Mouse (Mus musculus): ENCODE measurements around the gene Lonp2. TPM values are rescaled to one million over a fixed set of nuclear protein-coding genes. Genes with fewer than 3 reads are reported as not detected.

Gene Lonp2
- 51.0 and 51.4 TPM in 2 replicates for polyA plus RNA-seq (2014; fragmentation: Nextera tagmentation; extraction: Ambion mirVana)

- Histone ChIP-seq H3K27me3 (ENCODE audit: control insufficient read depth, insufficient read depth, low read length) (no peaks in the 10 kb centered on the region), H3K9ac (ENCODE audit: low read length) (peak within 1 kb of the TSS; percentile 70), H3K27ac (replicated peaks; ENCODE audit: low read depth, low read length) (peak within 1 kb of the TSS; percentile 42; the same call in 1 of the 2 replicates), H3K4me2 (ENCODE audit: low read depth, severe bottlenecking) (peak within 1 kb of the TSS; percentile 75), H3K9me3 (ENCODE audit: control insufficient read depth, low read length) (no peaks in the 10 kb centered on the region), H3K4me3 (ENCODE audit: low read depth, low read length) (peak within 1 kb of the TSS; percentile 82), H3K36me3 (ENCODE audit: control insufficient read depth, insufficient read depth, low read length) (no peaks in the 10 kb centered on the region), H3K4me1 (ENCODE audit: control insufficient read depth, insufficient read depth, low read length) (0 out of 2 replicates have a peak, but pooled peaks cover 3% of the 10 kb centered on the region)
- peak; percentile 98 for DNase-seq (ENCODE audit: low spot score)
- 1% methylated on average over 62 of the region's 62 CpGs for WGBS
- peak; percentile 99 for ATAC-seq (ENCODE audit: insufficient number of reproducible peaks, low FRiP score, low TSS enrichment, low read depth)
These were observed at the start of gene Lonp2 for GRCm38 (mm10) chr8:86623911-86624731. Lonp2 (plus strand) TSS chr8:86624043.

- ATAC-seq (ENCODE audit: insufficient number of reproducible peaks, low FRiP score, low TSS enrichment, low read depth), result no peak
- no peak overlapping the region for H3K4me3 ChIP-seq (ENCODE audit: low read depth, low read length)
- H3K9me3 ChIP-seq (ENCODE audit: control insufficient read depth, low read length), result no peaks in the 10 kb centered on the region
- no peaks in the 10 kb centered on the region for H3K4me1 ChIP-seq (ENCODE audit: control insufficient read depth, insufficient read depth, low read length)
- no peaks in the 10 kb centered on the region for H3K27me3 ChIP-seq (ENCODE audit: control insufficient read depth, insufficient read depth, low read length)
- 79% methylated on average over 8 of the region's 8 CpGs for WGBS
- H3K9ac ChIP-seq (ENCODE audit: low read length), result no peak overlapping the region
- no peak overlapping the region for H3K4me2 ChIP-seq (ENCODE audit: low read depth, severe bottlenecking)
- DNase-seq (ENCODE audit: low spot score), result no peak
- no peaks in the 10 kb centered on the region for H3K36me3 ChIP-seq (ENCODE audit: control insufficient read depth, insufficient read depth, low read length)
- no peak overlapping the region for H3K27ac ChIP-seq (replicated peaks; ENCODE audit: low read depth, low read length)
These were observed 46.3 kb upstream of the Lonp2 start for GRCm38 (mm10) chr8:86577547-86577946.

GRCm38 (mm10) chr8:86578076-86578475, 45.8 kb upstream of the Lonp2 start:
- Histone ChIP-seq H3K27me3 (ENCODE audit: control insufficient read depth, insufficient read depth, low read length) (no peaks in the 10 kb centered on the region), H3K36me3 (ENCODE audit: control insufficient read depth, insufficient read depth, low read length) (no peaks in the 10 kb centered on the region), H3K9me3 (ENCODE audit: control insufficient read depth, low read length) (no peaks in the 10 kb centered on the region), H3K4me1 (ENCODE audit: control insufficient read depth, insufficient read depth, low read length) (no peaks in the 10 kb centered on the region), H3K4me2 (ENCODE audit: low read depth, severe bottlenecking) (no peak overlapping the region), H3K9ac (ENCODE audit: low read length) (no peak overlapping the region), H3K4me3 (ENCODE audit: low read depth, low read length) (no peak overlapping the region), H3K27ac (replicated peaks; ENCODE audit: low read depth, low read length) (no peak overlapping the region)
- no peak for DNase-seq (ENCODE audit: low spot score)
- ATAC-seq (ENCODE audit: insufficient number of reproducible peaks, low FRiP score, low TSS enrichment, low read depth), result no peak
- WGBS, result 44% methylated on average over 9 of the region's 9 CpGs

GRCm38 (mm10) chr8:86578693-86579092, 45.1 kb upstream of the Lonp2 start:
- H3K4me2 ChIP-seq (ENCODE audit: low read depth, severe bottlenecking), result no peak overlapping the region
- H3K9ac ChIP-seq (ENCODE audit: low read length), result no peak overlapping the region
- no peak overlapping the region for H3K27ac ChIP-seq (replicated peaks; ENCODE audit: low read depth, low read length)
- H3K4me3 ChIP-seq (ENCODE audit: low read depth, low read length), result no peak overlapping the region
- no peaks in the 10 kb centered on the region for H3K27me3 ChIP-seq (ENCODE audit: control insufficient read depth, insufficient read depth, low read length)
- no peak for ATAC-seq (ENCODE audit: insufficient number of reproducible peaks, low FRiP score, low TSS enrichment, low read depth)
- no peaks in the 10 kb centered on the region for H3K36me3 ChIP-seq (ENCODE audit: control insufficient read depth, insufficient read depth, low read length)
- 91% methylated on average over 8 of the region's 8 CpGs for WGBS
- no peak for DNase-seq (ENCODE audit: low spot score)
- no peaks in the 10 kb centered on the region for H3K9me3 ChIP-seq (ENCODE audit: control insufficient read depth, low read length)
- H3K4me1 ChIP-seq (ENCODE audit: control insufficient read depth, insufficient read depth, low read length), result no peaks in the 10 kb centered on the region

- no peak for ATAC-seq (ENCODE audit: insufficient number of reproducible peaks, low FRiP score, low TSS enrichment, low read depth)
- no peaks in the 10 kb centered on the region for H3K27me3 ChIP-seq (ENCODE audit: control insufficient read depth, insufficient read depth, low read length)
- no peak within 1 kb of the TSS for H3K9ac ChIP-seq (ENCODE audit: low read length)
- no peaks in the 10 kb centered on the region for H3K4me1 ChIP-seq (ENCODE audit: control insufficient read depth, insufficient read depth, low read length)
- no peak within 1 kb of the TSS for H3K4me3 ChIP-seq (ENCODE audit: low read depth, low read length)
- DNase-seq (ENCODE audit: low spot score), result no peak
- no peaks in the 10 kb centered on the region for H3K9me3 ChIP-seq (ENCODE audit: control insufficient read depth, low read length)
- H3K4me2 ChIP-seq (ENCODE audit: low read depth, severe bottlenecking), result no peak within 1 kb of the TSS
- H3K27ac ChIP-seq (replicated peaks; ENCODE audit: low read depth, low read length), result no peak within 1 kb of the TSS
- no peaks in the 10 kb centered on the region for H3K36me3 ChIP-seq (ENCODE audit: control insufficient read depth, insufficient read depth, low read length)
These were observed 43.4 kb upstream of the Lonp2 start, which contains the start of gene Abcc12 for GRCm38 (mm10) chr8:86580458-86580857. Abcc12 (minus strand) TSS chr8:86580686.

GRCm38 (mm10) chr8:86581921-86582331, 41.9 kb upstream of the Lonp2 start:
- WGBS, result 68% methylated on average over 4 of the region's 4 CpGs
- H3K9ac ChIP-seq (ENCODE audit: low read length), result no peak overlapping the region
- DNase-seq (ENCODE audit: low spot score) (no peak), ATAC-seq (ENCODE audit: insufficient number of reproducible peaks, low FRiP score, low TSS enrichment, low read depth) (no peak)
- no peaks in the 10 kb centered on the region for H3K27me3 ChIP-seq (ENCODE audit: control insufficient read depth, insufficient read depth, low read length)
- no peaks in the 10 kb centered on the region for H3K36me3 ChIP-seq (ENCODE audit: control insufficient read depth, insufficient read depth, low read length)
- H3K4me2 ChIP-seq (ENCODE audit: low read depth, severe bottlenecking), result no peak overlapping the region
- H3K9me3 ChIP-seq (ENCODE audit: control insufficient read depth, low read length), result no peaks in the 10 kb centered on the region
- H3K4me1 ChIP-seq (ENCODE audit: control insufficient read depth, insufficient read depth, low read length), result 0 out of 2 replicates have a peak, but pooled peaks cover under 1% of the 10 kb centered on the region
- H3K27ac ChIP-seq (replicated peaks; ENCODE audit: low read depth, low read length), result no peak overlapping the region
- H3K4me3 ChIP-seq (ENCODE audit: low read depth, low read length), result no peak overlapping the region

GRCm38 (mm10) chr8:86585118-86585517, 38.7 kb upstream of the Lonp2 start:
- Histone ChIP-seq H3K4me2 (ENCODE audit: low read depth, severe bottlenecking) (peak overlapping the region; percentile 44; the same call in 1 of the 2 replicates), H3K4me1 (ENCODE audit: control insufficient read depth, insufficient read depth, low read length) (0 out of 2 replicates have a peak, but pooled peaks cover 2% of the 10 kb centered on the region), H3K9ac (ENCODE audit: low read length) (no peak overlapping the region), H3K36me3 (ENCODE audit: control insufficient read depth, insufficient read depth, low read length) (no peaks in the 10 kb centered on the region), H3K9me3 (ENCODE audit: control insufficient read depth, low read length) (no peaks in the 10 kb centered on the region), H3K27me3 (ENCODE audit: control insufficient read depth, insufficient read depth, low read length) (no peaks in the 10 kb centered on the region), H3K27ac (replicated peaks; ENCODE audit: low read depth, low read length) (no peak overlapping the region), H3K4me3 (ENCODE audit: low read depth, low read length) (peak overlapping the region; percentile 22)
- DNase-seq (ENCODE audit: low spot score) (peak; percentile 88), ATAC-seq (ENCODE audit: insufficient number of reproducible peaks, low FRiP score, low TSS enrichment, low read depth) (no peak)
- WGBS, result 7% methylated on average over 11 of the region's 11 CpGs

GRCm38 (mm10) chr8:86585532-86585931, 38.3 kb upstream of the Lonp2 start:
- Histone ChIP-seq H3K27me3 (ENCODE audit: control insufficient read depth, insufficient read depth, low read length) (no peaks in the 10 kb centered on the region), H3K4me3 (ENCODE audit: low read depth, low read length) (peak overlapping the region; percentile 22), H3K9me3 (ENCODE audit: control insufficient read depth, low read length) (no peaks in the 10 kb centered on the region), H3K4me1 (ENCODE audit: control insufficient read depth, insufficient read depth, low read length) (0 out of 2 replicates have a peak, but pooled peaks cover 2% of the 10 kb centered on the region), H3K27ac (replicated peaks; ENCODE audit: low read depth, low read length) (no peak overlapping the region), H3K4me2 (ENCODE audit: low read depth, severe bottlenecking) (peak overlapping the region; percentile 44; the same call in 1 of the 2 replicates), H3K9ac (ENCODE audit: low read length) (no peak overlapping the region), H3K36me3 (ENCODE audit: control insufficient read depth, insufficient read depth, low read length) (no peaks in the 10 kb centered on the region)
- DNase-seq (ENCODE audit: low spot score) (peak; percentile 84), ATAC-seq (ENCODE audit: insufficient number of reproducible peaks, low FRiP score, low TSS enrichment, low read depth) (no peak)
- WGBS, result 3% methylated on average over 16 of the region's 16 CpGs
